Mouse (Mus musculus) midbrain, embryonic 11.5 days (tissue): ENCODE data around the gene Zfp978. TPM values are rescaled to one million over a fixed set of nuclear protein-coding genes. Genes with fewer than 3 reads are reported as not detected.
"Not testable (repeated sequence)": the region's sequence is repeated elsewhere in the genome, so short reads cannot be mapped to it uniquely, and the experiment has no call there.

Source experiments
- ATAC-seq: fragments of 200-750 bp; cut with Nextera tagmentation; 2 replicates; pipeline ENCODE4 v1.8.0; 2017; ENCODE audit warnings: moderate TSS enrichment, moderate library complexity; ENCODE audit not compliant: low FRiP score
- DNase-seq: peaks from one replicate; pipeline ENCODE4 v3.0.0; 2015; ENCODE audit warnings: low spot score; ENCODE audit errors: missing footprints
- H3K27ac ChIP-seq: fragments of 300-500 bp; sonication (generic); 2 replicates; pipeline ENCODE4 v1.5.1; 2014; ENCODE audit warnings: low read depth, low read length
- H3K27me3 ChIP-seq: fragments of 300-500 bp; sonication (generic); 2 replicates; pipeline ENCODE4 v1.6.1; 2014; ENCODE audit warnings: mild to moderate bottlenecking, low read length, moderate library complexity, mixed read lengths; ENCODE audit not compliant: control insufficient read depth, insufficient read depth
- H3K36me3 ChIP-seq: fragments of 300-500 bp; sonication (generic); 2 replicates; pipeline ENCODE4 v1.6.1; 2014; ENCODE audit warnings: mild to moderate bottlenecking, low read length, moderate library complexity, mixed read lengths; ENCODE audit not compliant: control insufficient read depth, insufficient read depth
- H3K4me1 ChIP-seq: fragments of 300-500 bp; sonication (generic); 2 replicates; pipeline ENCODE4 v1.6.1; 2014; ENCODE audit warnings: low read length; ENCODE audit not compliant: control insufficient read depth, insufficient read depth
- H3K4me2 ChIP-seq: fragments of 300-500 bp; sonication (generic); 2 replicates; pipeline ENCODE4 v1.6.1; 2014; ENCODE audit warnings: mild to moderate bottlenecking, moderate library complexity
- H3K4me3 ChIP-seq: fragments of 300-500 bp; sonication (generic); 2 replicates; pipeline ENCODE4 v1.5.1; 2014; ENCODE audit warnings: low read depth, low read length
- H3K9ac ChIP-seq: fragments of 300-500 bp; sonication (generic); 2 replicates; pipeline ENCODE4 v1.6.1; 2014; ENCODE audit warnings: low read length
- H3K9me3 ChIP-seq: fragments of 300-500 bp; sonication (generic); 2 replicates; pipeline ENCODE4 v1.6.1; 2016; ENCODE audit warnings: low read length; ENCODE audit not compliant: control insufficient read depth
- WGBS: fragments of 180-500 bp; shearing (Covaris S2); extraction: QIAGEN DNeasy Blood & Tissue Kit; methylation state at CpG from one replicate; pipeline ENCODE4 v1.1.7; 2014; 5-methylcytosine and 5-hydroxymethylcytosine counted together
- polyA plus RNA-seq: library from polyadenylated mRNA; unstranded; fragments of >200 nt; fragmentation: Nextera tagmentation; extraction: Ambion mirVana; gene quantifications from 2 replicates; pipeline ENCODE4 v1.2.1, GENCODE M21; 2014

Gene Zfp978
- polyA plus RNA-seq, 1 experiment from 2014 or later: 0.23 TPM

DNA sequence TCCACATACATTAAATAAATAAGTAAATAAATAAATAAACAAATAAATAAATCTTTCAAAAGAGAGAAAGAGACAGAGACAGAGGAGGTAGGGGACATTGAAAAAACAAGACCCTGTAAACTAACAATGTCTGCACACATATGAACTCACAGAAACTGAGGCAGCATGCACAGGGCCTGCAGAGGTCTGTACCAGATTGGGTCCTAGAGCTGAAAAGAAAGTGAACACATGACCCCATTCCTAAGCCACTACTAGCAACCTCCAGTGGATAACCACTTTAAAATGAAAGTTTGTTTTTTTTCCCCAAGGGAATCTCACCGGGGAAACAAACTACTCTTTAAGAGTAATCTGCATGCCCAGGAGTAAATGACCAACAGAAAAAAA lies 41.4 kb downstream of the Zfp978 start:
- peaks cover 43% of the 10 kb centered on the region for H3K9me3 ChIP-seq
- H3K27ac ChIP-seq, ATAC-seq, H3K27me3 ChIP-seq, H3K4me2 ChIP-seq, H3K4me1 ChIP-seq, H3K36me3 ChIP-seq, H3K9ac ChIP-seq, H3K4me3 ChIP-seq: not testable (repeated sequence)
- 24% methylated on average over 1 of the region's 1 CpGs for WGBS
- DNase-seq: peak; percentile 79

DNA sequence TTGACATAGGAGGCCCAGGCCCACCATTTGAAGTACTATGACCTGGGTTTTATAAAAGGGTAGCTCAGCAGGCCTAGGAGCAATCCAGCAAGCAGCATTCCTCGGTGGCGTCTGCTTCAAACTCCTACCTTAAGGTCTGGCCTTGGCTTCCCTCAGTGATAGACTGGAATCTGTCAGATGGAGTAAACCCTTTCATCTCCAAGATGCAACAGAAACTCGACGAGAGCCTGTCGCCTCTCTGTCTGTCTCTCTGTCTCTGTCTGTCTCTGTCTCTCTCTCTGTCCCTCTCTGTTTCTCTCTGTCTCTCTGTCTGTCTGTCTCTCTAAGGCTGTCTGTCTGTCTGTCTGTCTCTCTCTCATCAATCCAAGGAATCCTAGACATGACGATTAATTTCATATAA lies 42.4 kb downstream of the Zfp978 start:
- H3K4me2 ChIP-seq, ATAC-seq, H3K27ac ChIP-seq, H3K36me3 ChIP-seq, H3K4me1 ChIP-seq, H3K27me3 ChIP-seq, H3K4me3 ChIP-seq, H3K9ac ChIP-seq: not testable (repeated sequence)
- 91% methylated on average over 6 of the region's 6 CpGs for WGBS
- peak; percentile 77 for DNase-seq
- H3K9me3 ChIP-seq: peaks cover 40% of the 10 kb centered on the region

DNA sequence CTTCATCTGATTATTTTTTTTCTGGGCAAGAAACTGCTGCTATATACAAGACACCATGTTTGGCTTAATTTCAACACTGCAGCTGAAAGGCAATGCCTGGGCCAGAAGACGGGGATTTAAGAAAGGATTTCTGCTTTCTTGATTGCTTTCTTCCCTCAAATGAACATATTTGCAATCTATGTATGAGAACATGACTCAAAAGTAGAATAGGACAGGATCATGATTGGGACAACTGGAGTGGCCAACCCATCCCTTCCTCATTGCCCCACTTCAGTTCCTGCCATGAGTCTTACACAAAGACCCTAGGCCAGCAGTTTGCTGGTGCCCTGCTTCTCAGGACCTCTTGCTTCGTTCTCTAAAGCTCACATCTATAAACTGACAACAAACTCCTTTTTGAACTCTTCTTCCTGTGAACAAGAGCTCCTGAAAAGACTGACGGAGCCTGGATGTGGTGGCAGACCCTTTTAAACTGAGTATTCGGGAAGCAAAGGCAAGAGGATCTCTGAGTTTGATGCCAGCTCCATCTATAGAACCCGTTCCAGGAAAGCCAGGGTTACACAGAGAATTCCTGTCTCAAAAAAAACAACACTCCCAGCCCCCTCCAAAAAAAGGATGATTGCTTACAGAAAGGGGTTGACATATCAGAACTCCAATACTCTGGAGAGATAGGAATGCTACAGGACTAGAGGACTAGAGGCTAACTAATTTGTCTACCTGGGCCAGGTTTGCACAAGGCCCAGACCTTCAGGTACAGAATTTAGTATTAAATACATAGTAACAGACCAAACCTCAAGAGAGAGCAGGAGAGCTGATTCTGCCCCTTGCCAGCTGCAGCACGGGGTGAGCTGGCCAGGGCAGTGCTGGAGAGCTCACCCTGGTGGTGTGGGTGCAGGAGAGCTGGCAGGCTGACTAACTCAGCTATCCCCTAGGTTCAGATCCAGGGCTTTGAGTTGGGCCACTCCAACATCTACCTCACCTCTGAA lies 43.1 kb downstream of the Zfp978 start:
- H3K36me3 ChIP-seq, H3K4me3 ChIP-seq, H3K4me2 ChIP-seq, H3K9ac ChIP-seq, H3K27ac ChIP-seq, H3K4me1 ChIP-seq, H3K27me3 ChIP-seq: not testable (repeated sequence)
- DNase-seq (peak; percentile 83), ATAC-seq (0 out of 2 replicates have a peak, but pooled peaks have one; percentile 3)
- 76% methylated on average over 5 of the region's 6 CpGs for WGBS
- peaks cover 39% of the 10 kb centered on the region for H3K9me3 ChIP-seq

DNA sequence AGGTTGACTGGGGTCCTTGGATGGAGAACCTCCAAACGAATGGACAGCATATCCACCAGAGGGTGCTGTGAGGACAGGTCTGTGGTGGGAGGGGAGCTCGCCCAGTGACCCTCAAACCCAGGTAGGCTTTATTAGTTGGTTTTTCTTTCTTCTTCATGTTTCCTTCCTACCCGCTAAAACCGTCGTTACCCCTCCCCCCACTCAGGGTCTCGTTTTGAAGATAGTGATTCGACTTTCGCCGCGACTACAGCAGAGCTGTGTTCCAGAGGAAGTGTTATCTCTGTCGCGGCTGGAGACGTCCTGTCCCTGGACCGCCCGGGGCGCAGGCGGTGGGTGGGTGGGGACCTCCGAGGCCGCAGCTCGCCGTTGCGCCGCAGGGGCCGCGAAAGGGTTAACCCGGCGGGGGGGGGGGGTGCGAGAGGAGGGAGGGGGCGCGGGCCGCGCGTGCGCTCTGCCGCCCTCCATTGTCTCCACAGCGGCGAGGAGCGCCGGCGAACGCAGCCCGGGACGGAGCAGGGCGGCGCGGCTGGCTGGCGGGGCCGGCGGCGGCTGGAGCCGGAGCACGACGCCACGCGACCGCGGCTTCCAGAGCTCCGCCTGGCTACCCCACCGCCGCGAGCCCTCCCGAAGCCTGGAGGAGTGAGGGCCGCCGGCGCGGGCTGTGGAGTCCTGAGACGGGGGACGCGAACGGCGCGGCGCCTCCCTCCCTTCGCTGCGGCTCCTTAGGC lies 45.8 kb downstream of the Zfp978 start:
- no peak overlapping the region for H3K27ac ChIP-seq
- no peaks in the 10 kb centered on the region for H3K4me1 ChIP-seq
- peaks cover 37% of the 10 kb centered on the region for H3K9me3 ChIP-seq
- no peaks in the 10 kb centered on the region for H3K36me3 ChIP-seq
- H3K9ac ChIP-seq: peak overlapping the region; percentile 71
- H3K27me3 ChIP-seq: no peaks in the 10 kb centered on the region
- WGBS: 1% methylated on average over 36 of the region's 75 CpGs
- DNase-seq (peak; percentile 95), ATAC-seq (peak; percentile 95)
- H3K4me2 ChIP-seq: peak overlapping the region; percentile 52
- H3K4me3 ChIP-seq: peak overlapping the region; percentile 36

DNA sequence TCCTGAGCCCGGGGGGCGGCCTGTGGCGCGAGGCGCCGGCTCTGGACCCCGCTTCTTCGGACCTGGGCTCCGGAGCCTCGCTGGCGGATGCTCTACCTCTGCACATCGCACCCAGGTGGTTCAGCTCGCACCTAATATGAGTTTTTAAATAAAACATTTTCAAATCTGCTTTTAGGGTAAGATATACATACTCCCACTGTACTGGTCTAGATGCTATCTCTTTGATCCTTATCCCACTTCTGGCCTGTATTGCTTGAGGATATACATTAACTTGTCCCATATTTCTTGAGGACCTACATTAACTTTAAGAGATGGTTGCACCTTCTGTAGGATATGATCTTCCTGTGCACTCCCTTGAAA lies 46.3 kb downstream of the Zfp978 start:
- ATAC-seq (no peak), DNase-seq (no peak)
- Histone ChIP-seq H3K9ac (peak overlapping the region; percentile 71), H3K4me1 (no peaks in the 10 kb centered on the region), H3K4me3 (peak overlapping the region; percentile 36), H3K27me3 (no peaks in the 10 kb centered on the region), H3K4me2 (peak overlapping the region; percentile 52), H3K9me3 (peaks cover 33% of the 10 kb centered on the region), H3K27ac (no peak overlapping the region), H3K36me3 (no peaks in the 10 kb centered on the region)
- WGBS: 3% methylated on average over 11 of the region's 13 CpGs

DNA sequence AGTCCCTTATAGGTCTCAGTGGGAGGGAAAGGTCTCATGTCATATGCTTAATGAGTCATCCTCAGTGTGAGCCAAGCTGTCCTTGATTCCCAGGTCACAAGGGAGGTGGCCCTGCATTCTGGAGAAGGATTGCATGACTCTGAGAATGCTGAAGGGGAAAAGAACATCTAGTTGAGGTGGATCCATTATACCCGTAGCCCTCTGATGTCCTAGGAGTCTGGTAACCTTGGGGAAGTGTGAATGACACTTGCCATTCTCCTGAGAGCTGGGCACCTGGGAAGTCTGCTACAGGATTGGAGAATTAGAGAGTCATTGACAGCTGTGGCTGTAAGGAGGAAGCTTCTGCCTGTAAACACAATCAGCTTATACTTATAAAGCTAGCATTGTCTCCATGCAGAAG lies 55.3 kb downstream of the Zfp978 start:
- H3K27ac ChIP-seq, H3K4me2 ChIP-seq, DNase-seq, H3K4me1 ChIP-seq, H3K4me3 ChIP-seq, H3K9ac ChIP-seq, H3K36me3 ChIP-seq, H3K27me3 ChIP-seq: not testable (repeated sequence)
- ATAC-seq: peak; percentile 10
- peaks cover 26% of the 10 kb centered on the region for H3K9me3 ChIP-seq
- WGBS: 70% methylated on average over 1 of the region's 1 CpGs

DNA sequence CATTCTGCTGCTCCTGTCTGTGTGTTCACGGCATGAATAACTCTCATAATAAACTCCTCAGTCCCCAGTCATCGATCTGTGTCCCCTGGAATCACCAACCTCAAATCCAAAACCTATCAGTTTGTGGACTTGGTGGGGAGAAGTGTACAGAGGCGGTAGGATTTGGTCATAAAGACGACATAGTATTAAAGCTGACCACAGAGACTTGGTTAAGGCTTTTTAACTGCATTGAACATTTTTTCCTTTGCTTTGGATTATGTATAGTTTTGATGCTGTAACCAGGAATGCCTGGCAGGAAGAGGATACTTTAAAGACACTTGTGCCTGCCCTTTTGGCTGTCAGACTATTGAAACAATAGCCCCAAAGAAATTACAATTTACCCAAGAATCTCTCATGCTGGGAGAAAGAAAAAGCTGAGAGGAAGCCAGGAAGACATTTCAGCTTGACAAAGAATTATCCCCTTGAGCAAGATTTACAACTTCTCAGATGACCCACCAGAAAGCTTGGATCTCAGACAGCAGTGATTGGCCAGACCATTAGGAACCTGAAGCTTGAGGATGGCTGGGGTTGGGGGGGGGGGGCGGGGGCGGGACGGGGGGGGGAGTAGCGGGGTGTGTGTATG lies 56.2 kb downstream of the Zfp978 start:
- H3K4me1 ChIP-seq: no peaks in the 10 kb centered on the region
- H3K36me3 ChIP-seq: no peaks in the 10 kb centered on the region
- H3K4me3 ChIP-seq: no peak overlapping the region
- no peak overlapping the region for H3K4me2 ChIP-seq
- no peaks in the 10 kb centered on the region for H3K27me3 ChIP-seq
- H3K27ac ChIP-seq: no peak overlapping the region
- no peak overlapping the region for H3K9ac ChIP-seq
- WGBS: 62% methylated on average over 8 of the region's 8 CpGs
- ATAC-seq (peak; percentile 46), DNase-seq (peak; percentile 87)
- peaks cover 35% of the 10 kb centered on the region for H3K9me3 ChIP-seq

DNA sequence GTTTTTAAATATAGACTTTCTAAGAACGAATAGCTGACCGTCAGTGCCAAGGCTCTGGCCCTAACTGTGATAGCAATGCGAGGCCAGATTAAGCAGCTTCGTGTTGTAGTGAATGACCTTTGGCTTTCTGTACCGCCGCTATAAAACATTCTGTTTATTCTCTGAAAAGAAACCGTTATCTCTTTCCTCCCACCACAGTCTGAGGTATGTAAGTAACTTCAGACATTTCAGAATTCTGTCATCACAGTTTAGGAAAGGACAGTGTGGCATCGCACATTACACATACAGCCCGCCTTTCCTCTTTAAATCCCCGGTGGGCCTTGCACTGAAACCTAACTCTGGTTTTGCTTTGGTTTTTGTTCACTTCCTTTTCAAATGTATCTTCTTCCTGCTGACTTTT lies 56.8 kb downstream of the Zfp978 start:
- peak; percentile 83 for DNase-seq
- Histone ChIP-seq H3K4me2 (no peak overlapping the region), H3K9ac (no peak overlapping the region), H3K27me3 (no peaks in the 10 kb centered on the region), H3K36me3 (no peaks in the 10 kb centered on the region), H3K4me1 (no peaks in the 10 kb centered on the region), H3K27ac (no peak overlapping the region), H3K4me3 (no peak overlapping the region), H3K9me3 (peaks cover 35% of the 10 kb centered on the region)
- 63% methylated on average over 10 of the region's 10 CpGs for WGBS
- ATAC-seq: no peak

DNA sequence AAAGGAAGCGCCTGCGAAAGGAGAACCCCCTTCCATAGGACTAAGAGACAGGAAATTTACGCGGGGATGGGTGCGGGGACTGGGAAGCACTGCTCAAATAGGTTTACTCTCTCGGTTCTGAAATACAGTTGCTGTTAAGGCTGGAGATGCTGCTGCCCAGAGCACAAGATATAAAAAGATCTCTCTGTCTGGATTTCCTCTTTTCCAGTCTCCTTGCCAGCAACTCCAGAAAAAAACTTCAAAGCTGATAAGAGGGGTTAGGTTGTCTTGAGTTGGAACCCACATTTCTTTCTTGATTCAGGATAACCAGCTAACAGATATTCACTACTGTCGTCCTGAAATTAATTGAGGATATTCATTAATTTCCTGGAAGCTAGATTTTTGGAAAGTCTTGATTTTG lies 57.2 kb downstream of the Zfp978 start:
- not testable (repeated sequence) for H3K27me3 ChIP-seq, H3K9ac ChIP-seq, H3K27ac ChIP-seq, ATAC-seq, H3K4me1 ChIP-seq, H3K4me3 ChIP-seq, H3K4me2 ChIP-seq, H3K36me3 ChIP-seq
- H3K9me3 ChIP-seq: peaks cover 39% of the 10 kb centered on the region
- peak; percentile 69 for DNase-seq
- WGBS: 69% methylated on average over 7 of the region's 7 CpGs
